Mouse (Mus musculus) spleen, adult 18-20 months (tissue): ENCODE measurements around the gene Dcun1d3.

Experiments
- DNase-seq, 2 experiments: peaks; one replicate each; pipeline ENCODE4 v3.0.0; 2022; ENCODE audit warnings: mixed read lengths in 2 of 2

Dcun1d3 gene

GRCm38 (mm10) chr7:119872204-119872603, 23.9 kb downstream of the Dcun1d3 start:
- DNase-seq = no peak

DNA sequence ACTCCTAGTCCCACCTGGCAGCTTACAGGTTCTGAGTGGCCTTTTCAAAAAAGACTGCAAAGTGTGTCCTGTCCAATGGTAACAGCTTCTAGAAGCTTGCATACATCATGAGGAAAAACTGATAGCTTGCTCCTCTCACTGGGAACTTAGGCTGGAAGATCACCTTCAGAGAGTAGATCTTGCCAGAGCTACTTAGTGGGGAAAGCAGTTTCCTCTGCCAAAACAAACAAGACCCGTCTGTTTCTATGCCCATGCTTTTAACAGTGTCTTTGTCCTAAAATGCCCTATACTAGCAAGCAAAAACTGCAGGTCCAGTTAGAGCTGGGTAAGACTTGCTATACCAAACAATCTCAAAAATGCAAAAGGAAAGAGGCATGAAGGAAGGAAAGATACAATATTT, 30.0 kb downstream of the Dcun1d3 start:
- DNase-seq = no peak

- no peak for DNase-seq
These were observed 31.6 kb downstream of the Dcun1d3 start for GRCm38 (mm10) chr7:119864500-119864899.

DNA sequence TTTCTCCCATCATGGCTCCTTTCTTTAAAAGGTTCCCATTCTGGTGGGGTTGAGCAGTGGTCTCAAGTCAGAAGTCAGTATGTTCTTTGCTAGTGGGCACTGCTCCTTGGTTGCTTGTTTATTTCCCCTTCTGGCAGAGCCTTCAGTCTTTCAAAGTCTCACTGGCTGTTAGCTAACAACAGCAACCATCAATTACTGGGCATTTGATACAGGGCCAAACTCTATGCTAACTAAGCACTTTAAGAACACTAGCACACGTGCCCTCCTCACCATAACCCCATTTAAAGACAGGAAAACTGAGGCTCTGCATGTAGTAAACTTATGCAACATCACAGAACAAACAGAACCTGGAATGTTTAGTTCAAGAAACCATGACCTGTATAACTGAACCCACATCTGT, 33.9 kb downstream of the Dcun1d3 start:
- DNase-seq = no peak

- DNase-seq = peak; percentile 9 to 14
These were observed 34.6 kb downstream of the Dcun1d3 start for GRCm38 (mm10) chr7:119861335-119862091.

DNA sequence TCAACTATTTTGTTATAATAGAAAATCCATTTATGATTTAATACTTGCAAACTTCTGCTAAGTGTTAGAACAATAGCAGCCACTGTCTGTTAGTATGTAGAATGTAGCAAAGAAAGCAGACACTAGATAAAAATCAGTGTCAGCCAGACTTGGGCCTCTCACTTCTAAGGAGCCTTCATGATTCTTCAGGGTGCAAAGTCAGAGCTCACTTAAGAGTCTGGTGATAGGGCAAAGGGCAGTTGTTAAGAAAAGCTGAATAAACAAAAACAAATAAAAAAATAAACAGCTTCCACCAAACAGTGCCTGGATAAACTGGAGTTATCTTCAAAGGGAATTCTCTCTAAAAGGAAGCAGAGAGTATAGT, 35.1 kb downstream of the Dcun1d3 start:
- no peak for DNase-seq

GRCm38 (mm10) chr7:119860554-119860953, 35.5 kb downstream of the Dcun1d3 start:
- DNase-seq = no peak

- DNase-seq = no peak
These were observed 36.0 kb downstream of the Dcun1d3 start for GRCm38 (mm10) chr7:119860116-119860515.

DNA sequence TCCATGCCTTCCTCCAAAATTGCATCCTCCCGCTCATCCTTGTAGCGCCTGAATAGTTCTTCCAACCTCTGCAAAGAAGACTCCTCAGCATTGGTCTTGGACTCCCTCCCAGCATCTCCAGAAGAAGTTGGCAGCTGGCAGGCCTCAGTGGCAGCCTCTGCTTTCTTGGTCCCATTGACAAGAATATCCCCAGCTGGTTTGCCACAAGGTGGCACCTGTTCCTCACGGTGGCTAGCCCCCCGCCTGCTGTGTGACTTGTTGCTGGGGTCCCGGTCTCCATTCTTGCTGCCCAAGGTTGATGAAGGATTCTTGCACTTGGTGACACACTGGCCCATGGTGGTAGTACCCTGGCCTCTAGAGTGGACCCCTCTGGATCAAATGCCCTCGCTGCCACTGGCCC, 36.6 kb downstream of the Dcun1d3 start:
- no peak for DNase-seq

- DNase-seq = no peak
These were observed 41.1 kb downstream of the Dcun1d3 start for GRCm38 (mm10) chr7:119855031-119855430.

DNA sequence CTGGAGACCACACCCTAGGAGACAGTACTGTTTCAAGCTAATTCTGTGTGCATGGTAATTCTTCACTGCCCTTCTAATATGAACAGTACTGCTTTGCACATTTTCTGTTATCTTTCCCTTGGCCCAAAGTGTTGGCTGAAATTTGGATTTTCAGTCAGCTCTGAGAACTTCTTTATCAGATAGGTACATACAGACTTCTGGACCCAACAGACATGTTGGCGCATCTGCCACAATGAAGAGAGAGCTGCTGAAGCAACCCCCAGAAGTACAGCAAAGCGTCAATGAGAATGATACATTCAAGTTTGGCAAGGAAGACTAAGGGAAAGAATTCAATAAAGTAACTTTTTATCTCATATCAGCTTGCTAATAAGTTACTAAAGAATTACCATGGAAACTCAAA, 41.7 kb downstream of the Dcun1d3 start:
- no peak for DNase-seq

- DNase-seq = no peak
These were observed 42.9 kb downstream of the Dcun1d3 start for GRCm38 (mm10) chr7:119853186-119853585.

GRCm38 (mm10) chr7:119852494-119852893, 43.6 kb downstream of the Dcun1d3 start:
- no peak for DNase-seq

DNA sequence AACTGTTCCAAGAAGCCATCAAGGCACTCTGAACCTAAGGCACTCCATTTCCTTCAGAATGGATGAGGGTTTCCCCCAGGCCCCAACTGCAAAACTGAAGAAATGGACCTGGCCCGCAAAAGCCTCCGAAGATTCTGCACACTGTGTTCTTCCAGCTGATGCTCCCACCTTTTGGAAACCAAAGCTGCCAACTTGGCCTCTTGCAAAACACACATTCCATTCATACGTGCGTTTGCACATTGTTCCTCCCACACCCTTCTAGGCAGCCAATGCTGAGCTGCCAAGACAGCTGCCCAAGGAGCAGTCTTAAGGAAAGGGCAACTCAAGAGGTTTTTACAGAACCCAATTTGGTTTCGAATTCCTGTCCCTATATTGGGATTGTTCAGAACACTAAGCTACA, 45.4 kb downstream of the Dcun1d3 start:
- no peak for DNase-seq

DNA sequence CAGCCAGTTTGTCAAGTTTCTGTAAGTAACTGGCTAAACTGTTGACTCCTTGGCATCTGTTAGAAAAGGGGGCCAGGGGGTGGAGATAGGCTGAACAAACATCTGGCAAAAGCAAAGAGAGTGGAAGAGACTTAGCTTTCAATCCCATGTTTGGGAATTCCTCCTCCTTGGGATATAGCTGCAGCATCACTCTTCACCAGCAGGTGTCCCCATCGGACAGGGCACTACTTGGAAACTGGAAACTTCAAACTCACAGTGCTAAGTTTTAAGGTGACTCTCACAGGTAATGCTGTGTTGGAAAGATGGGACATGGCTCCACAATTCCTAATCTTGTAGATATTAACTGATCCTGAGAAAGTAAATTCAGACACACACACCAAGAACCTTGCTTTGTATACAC, 47.0 kb downstream of the Dcun1d3 start:
- peak in 1 of 2 experiments; percentile 38 for DNase-seq

GRCm38 (mm10) chr7:119847396-119847795, 48.7 kb downstream of the Dcun1d3 start:
- no peak for DNase-seq

GRCm38 (mm10) chr7:119845541-119845940, 50.6 kb downstream of the Dcun1d3 start:
- DNase-seq = no peak

- DNase-seq = no peak
These were observed 54.2 kb downstream of the Dcun1d3 start for GRCm38 (mm10) chr7:119841820-119842449.

- no peak for DNase-seq
These were observed 59.9 kb downstream of the Dcun1d3 start for GRCm38 (mm10) chr7:119835996-119836777.

DNA sequence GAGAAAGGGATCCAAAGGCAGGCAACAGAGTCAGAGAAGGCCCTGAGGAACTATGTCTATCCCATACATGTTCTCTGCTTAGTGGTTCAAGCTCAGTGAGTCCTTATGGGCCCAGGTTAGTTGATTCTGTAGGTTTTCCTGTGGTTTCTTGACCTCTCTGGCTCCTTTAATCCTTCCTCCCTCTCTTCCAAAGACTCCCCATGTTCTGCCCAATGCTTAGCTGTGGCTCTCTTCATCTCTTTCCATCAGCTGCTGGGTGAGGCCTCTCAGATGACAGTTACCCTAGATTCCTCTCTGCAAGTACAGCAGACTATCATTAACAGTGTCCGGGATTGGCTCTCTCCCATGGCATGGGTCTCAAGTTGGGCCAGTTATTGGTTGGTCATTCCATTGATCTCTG, 60.7 kb downstream of the Dcun1d3 start:
- no peak for DNase-seq

DNA sequence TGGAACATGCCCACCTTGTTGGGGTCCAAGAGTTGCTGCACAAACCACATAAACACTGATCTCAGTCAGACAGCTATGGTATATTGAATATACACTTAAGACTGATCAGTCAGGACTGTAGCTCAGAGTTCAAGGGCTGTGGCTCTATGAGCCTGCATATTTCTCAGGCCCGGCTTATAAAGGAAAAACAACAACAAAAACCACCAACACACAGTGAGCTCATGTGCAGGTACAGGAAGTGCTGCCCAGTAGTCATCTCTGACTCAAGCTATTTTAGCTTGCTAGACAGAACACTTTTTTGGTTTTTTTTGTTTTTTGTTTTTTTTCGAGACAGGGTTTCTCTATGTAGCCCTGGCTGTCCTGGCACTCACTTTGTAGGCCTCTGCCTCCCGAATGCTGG, 87.4 kb downstream of the Dcun1d3 start:
- no peak for DNase-seq

DNA sequence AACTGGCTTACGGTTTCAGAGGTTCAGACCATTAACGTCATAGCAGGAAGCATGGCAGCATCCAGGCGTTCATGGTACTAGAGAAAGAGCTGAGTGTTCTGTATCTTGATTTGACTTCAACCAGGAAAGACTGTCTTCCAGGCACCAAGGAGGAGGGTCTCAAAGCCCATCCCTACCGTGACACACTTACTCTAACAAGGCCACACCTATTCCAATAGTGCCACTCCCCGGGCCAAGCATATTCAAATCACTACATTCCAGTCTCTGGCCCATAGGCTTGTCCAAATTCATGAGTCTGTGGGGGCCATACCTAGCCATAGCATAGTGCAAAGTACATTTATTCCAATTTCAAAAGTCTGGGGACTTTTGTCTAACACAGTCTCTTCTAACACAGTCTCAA, 88.7 kb downstream of the Dcun1d3 start:
- no peak for DNase-seq
